Mouse (Mus musculus) myocyte (in vitro differentiated cells): Measurements from ENCODE around the gene Dnajb6.

Experiments used
- E2F4 ChIP-seq: IDR thresholded peaks from one replicate; pipeline ENCODE4 v1.6.1; 2011; ENCODE audit warnings: mild to moderate bottlenecking, control low read depth, moderate library complexity; ENCODE audit not compliant: insufficient read depth
- POLR2A ChIP-seq: IDR thresholded peaks from one replicate; pipeline ENCODE4 v1.6.1; 2011; ENCODE audit warnings: low read depth, mild to moderate bottlenecking, control low read depth, moderate library complexity; ENCODE audit not compliant: insufficient read length
- SRF ChIP-seq: IDR thresholded peaks from one replicate; pipeline ENCODE4 v1.6.1; 2011; ENCODE audit warnings: low read depth; ENCODE audit not compliant: control insufficient read depth, insufficient read length

GRCm38 (mm10) chr5:29711631-29712030 lies 23.9 kb upstream of the Dnajb6 start:
- TF ChIP-seq E2F4: no peak
- TF ChIP-seq POLR2A: no peak
- TF ChIP-seq SRF: no peak
